Mouse (Mus musculus): ENCODE data around the gene Crk.

DNA sequence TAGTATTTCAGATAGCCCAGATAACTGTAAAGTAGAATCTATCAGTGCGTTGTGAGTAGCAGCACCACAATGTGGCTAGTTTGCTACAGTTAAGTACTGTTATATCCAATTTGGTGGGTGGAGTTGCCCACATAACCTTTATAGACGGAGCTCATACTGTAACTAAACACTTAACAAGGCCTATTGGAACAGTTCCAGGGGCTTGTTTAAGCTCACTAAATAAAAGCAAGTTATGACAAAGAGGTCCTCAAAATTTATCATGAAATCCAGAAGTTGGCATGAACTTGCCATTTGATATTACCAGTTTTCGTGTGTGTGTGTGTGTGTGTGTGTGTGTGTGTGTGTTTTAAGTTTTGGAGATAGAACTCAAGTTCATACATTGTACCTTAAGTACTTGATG lies 61.1 kb downstream of the Crk start:
- no peak for TF ChIP-seq CTCF (IDR thresholded peaks at IDR 0.05; ENCODE audit: borderline replicate concordance, control insufficient read depth, extremely low read depth, insufficient read depth, low read length, poor library complexity)
- TF ChIP-seq POLR2A (IDR thresholded peaks at IDR 0.05; ENCODE audit: control insufficient read depth, extremely low read depth, insufficient read depth, low read length, poor library complexity) = no peak

Data from thymus, adult 2 months (tissue).